Mouse (Mus musculus) testis, adult 2 months (tissue): ENCODE data around the gene Tgds.

Source experiments
- CTCF ChIP-seq: fragments of 200-500 bp; IDR thresholded peaks from 2 replicates; pipeline ENCODE4 v1.5.1; 2012; ENCODE audit warnings: low read depth, mild to moderate bottlenecking, inconsistent platforms, low read length, moderate library complexity; ENCODE audit not compliant: control insufficient read depth, insufficient read depth, insufficient replicate concordance
- POLR2A ChIP-seq: fragments of 200-500 bp; IDR thresholded peaks from 2 replicates; pipeline ENCODE4 v1.6.1; 2012; ENCODE audit warnings: low read depth, mild to moderate bottlenecking, inconsistent platforms, low read length, moderate library complexity; ENCODE audit not compliant: control insufficient read depth

DNA sequence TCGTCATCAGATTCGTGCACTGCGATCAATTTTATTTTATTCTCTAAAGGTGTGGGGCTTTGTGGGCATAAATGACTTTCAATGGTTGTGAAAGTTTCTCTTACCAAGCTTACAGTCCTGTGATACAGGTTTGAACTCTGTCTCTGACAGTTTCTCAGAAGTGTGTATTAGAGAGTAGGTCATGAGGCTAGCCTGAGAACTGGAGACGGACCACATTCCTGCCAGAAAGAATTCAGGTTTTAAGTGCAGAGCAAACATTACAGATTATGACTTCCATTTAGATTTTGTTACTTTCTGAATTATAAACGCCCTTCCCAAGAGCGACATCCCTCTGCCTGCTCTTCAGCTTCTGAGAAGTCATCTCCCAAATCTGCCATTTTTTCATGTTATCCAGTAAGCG is 47.1 kb upstream of the Tgds start:
- TF ChIP-seq CTCF (no peak), POLR2A (no peak)
